Mouse (Mus musculus) brain, embryonic 14.5 days (tissue): ENCODE measurements at regions not wholly inside any gene's neighbourhood (a gene's known extent, or its start where the extent isn't known, plus 50 kb on each side); places are given as distances from the start of the nearest gene placed in this dataset.

ENCODE experiments used
- CTCF ChIP-seq: fragments of 200-500 bp; IDR thresholded peaks from 2 replicates; pipeline ENCODE4 v1.5.1; 2012; ENCODE audit warnings: inconsistent platforms, mild to moderate bottlenecking, moderate library complexity, borderline replicate concordance; ENCODE audit not compliant: insufficient read depth, insufficient read length; ENCODE audit errors: extremely low read depth
- POLR2A ChIP-seq: fragments of 200-500 bp; IDR thresholded peaks from 2 replicates; pipeline ENCODE4 v1.6.1; 2012; ENCODE audit warnings: mild to moderate bottlenecking, inconsistent platforms, borderline replicate concordance; ENCODE audit not compliant: poor library complexity, insufficient read depth, insufficient read length, severe bottlenecking; ENCODE audit errors: extremely low read depth

DNA sequence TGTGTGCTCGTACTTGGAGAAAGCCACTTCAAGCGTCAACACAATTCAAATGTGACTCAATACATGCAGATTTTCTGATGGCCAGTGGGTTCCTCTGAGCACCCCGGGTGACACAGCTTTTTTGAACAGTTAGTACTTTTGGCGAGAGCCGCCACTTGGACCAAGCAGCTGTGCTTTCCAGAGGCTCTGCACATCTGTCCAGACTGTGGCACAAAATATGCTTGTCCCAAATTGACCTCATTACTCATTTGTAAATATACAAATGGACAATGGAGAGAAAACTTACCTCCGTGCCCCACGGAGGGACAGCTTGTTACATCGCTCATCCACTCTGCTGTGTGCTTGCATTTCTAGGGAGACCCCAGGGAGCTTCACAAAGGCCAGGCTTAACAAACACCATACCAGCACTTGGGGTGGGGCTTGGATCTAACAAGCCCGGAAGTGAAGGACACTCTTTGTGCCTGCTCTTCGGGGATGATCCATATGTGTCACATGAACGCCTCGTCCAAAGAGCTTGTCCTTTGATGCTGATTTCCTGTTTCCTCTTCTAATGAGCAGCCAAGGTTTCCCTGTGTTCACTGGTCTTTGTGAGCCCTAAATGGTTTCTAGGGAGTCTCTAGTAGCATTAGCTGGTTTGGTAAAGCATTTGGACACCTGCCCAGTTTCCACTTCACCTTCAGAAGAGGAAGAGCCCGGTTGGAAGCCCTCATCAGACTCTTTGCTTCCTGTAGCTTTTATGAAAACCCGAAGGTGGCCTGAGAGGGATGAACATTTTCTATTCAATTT is 91.6 kb upstream of the Rora start:
- TF ChIP-seq CTCF: no peak
- no peak for TF ChIP-seq POLR2A
